ENCODE assay signal across 8 mouse cellular contexts in genomic region chr14:20607396-20608126, GRCm38 (mm10). TPM values are rescaled to one million over a fixed set of nuclear protein-coding genes. Genes with fewer than 3 reads are reported as not detected.
DNase-seq lines count a peak whose midpoint lies in the region; ATAC-seq and TF ChIP-seq lines count a peak whose summit lies in the region.

No protein-coding gene starts in this region.

- no peaks in the 10 kb centered on the region for H3K36me3 ChIP-seq in stomach, embryonic 16.5 days (ENCODE audit: control insufficient read depth, insufficient read depth, low read length)
- peaks cover 16% of the 10 kb centered on the region for H3K36me3 ChIP-seq in forebrain, embryonic 13.5 days (ENCODE audit: poor library complexity, severe bottlenecking)

- H3K27me3 ChIP-seq in stomach, embryonic 16.5 days (ENCODE audit: control insufficient read depth, insufficient read depth, low read length), result no peaks in the 10 kb centered on the region
- H3K27me3 ChIP-seq in forebrain, embryonic 13.5 days, result no peaks in the 10 kb centered on the region
- no peaks in the 10 kb centered on the region for H3K27me3 ChIP-seq in cerebellum, adult 2 months (ENCODE audit: control insufficient read depth, insufficient read depth, low read length)

- DNase-seq in urinary bladder, postnatal 14 days (ENCODE audit: low spot score), result peak; percentile 31
- DNase-seq in urinary bladder, adult 2 months (ENCODE audit: low spot score), result no peak
- peak; percentile 66 for DNase-seq in heart, adult 8-10 months (ENCODE audit: low spot score)
- peak; percentile 56 for DNase-seq in kidney, postnatal 14 days
- DNase-seq in thymus, postnatal 36 days, result no peak
- DNase-seq in cerebellum, adult 2 months, result no peak

- H3K9me3 ChIP-seq in stomach, embryonic 16.5 days (replicated peaks; ENCODE audit: control insufficient read depth, low read length), result no peaks in the 10 kb centered on the region
- H3K9me3 ChIP-seq in forebrain, embryonic 13.5 days (replicated peaks), result no peaks in the 10 kb centered on the region

- no peak overlapping the region for H3K4me3 ChIP-seq in stomach, embryonic 16.5 days (replicated peaks; ENCODE audit: low read length)
- H3K4me3 ChIP-seq in forebrain, embryonic 13.5 days, result no peak overlapping the region
- H3K4me3 ChIP-seq in cerebellum, adult 2 months (replicated peaks; ENCODE audit: insufficient read depth, low read depth, low read length), result no peak overlapping the region

- 67% methylated on average over 9 of the region's 9 CpGs for WGBS in stomach, embryonic 16.5 days
- WGBS in forebrain, embryonic 13.5 days, result 88% methylated on average over 9 of the region's 9 CpGs
- 74% methylated on average over 9 of the region's 9 CpGs for WGBS in cerebellum, adult 2 months

- no peak overlapping the region for H3K9ac ChIP-seq in stomach, embryonic 16.5 days (ENCODE audit: low read length)
- no peak overlapping the region for H3K9ac ChIP-seq in forebrain, embryonic 13.5 days

- no peak for ATAC-seq in stomach, embryonic 16.5 days (ENCODE audit: insufficient read depth, low FRiP score)
- no peak for ATAC-seq in forebrain, embryonic 13.5 days

- 0 out of 2 replicates have a peak, but pooled peaks cover 3% of the 10 kb centered on the region for H3K4me1 ChIP-seq in stomach, embryonic 16.5 days (ENCODE audit: control insufficient read depth, insufficient read depth, low read length)
- H3K4me1 ChIP-seq in forebrain, embryonic 13.5 days, result no peaks in the 10 kb centered on the region
- no peaks in the 10 kb centered on the region for H3K4me1 ChIP-seq in cerebellum, adult 2 months (ENCODE audit: control insufficient read depth, insufficient read depth, low read length)

- no peak for TF ChIP-seq CTCF in cerebellum, adult 2 months (IDR thresholded peaks at IDR 0.05; ENCODE audit: borderline replicate concordance, insufficient read depth, low read depth, low read length)

- H3K4me2 ChIP-seq in stomach, embryonic 16.5 days (ENCODE audit: low read depth, low read length), result no peak overlapping the region
- no peak overlapping the region for H3K4me2 ChIP-seq in forebrain, embryonic 13.5 days

- TF ChIP-seq POLR2A in cerebellum, adult 2 months (IDR thresholded peaks at IDR 0.05; ENCODE audit: borderline replicate concordance, insufficient read depth, low read length), result no peak

- peak overlapping the region; percentile 48; the same call in 1 of the 2 replicates for H3K27ac ChIP-seq in stomach, embryonic 16.5 days (ENCODE audit: low read length)
- no peak overlapping the region for H3K27ac ChIP-seq in forebrain, embryonic 13.5 days
- no peak overlapping the region for H3K27ac ChIP-seq in cerebellum, adult 2 months (ENCODE audit: insufficient read depth, low read length)

RNA-seq across cellular contexts. Expression of gene Usp54, which starts 33.3 kb away (rescaled TPM):
- 16.0 and 16.9 TPM in 2 replicates for polyA plus RNA-seq in urinary bladder, adult 2 months (2012; rRNA removed)
- 10 to 100 TPM; 11.3 to 26.0 (median 18.6) TPM for total RNA-seq in heart, adult 8-10 months (2022)
- polyA plus RNA-seq in stomach, embryonic 16.5 days (2015; fragmentation: Nextera tagmentation; extraction: Ambion mirVana), result 6.4 and 7.4 TPM in 2 replicates
- 8.1 and 10.1 TPM in 2 replicates for polyA plus RNA-seq in forebrain, embryonic 13.5 days (2015; fragmentation: Nextera tagmentation; extraction: Ambion mirVana)
- polyA plus RNA-seq in cerebellum, adult 2 months (2012; rRNA removed), result 60.6 and 63.1 TPM in 2 replicates

RNA-seq across cellular contexts. Expression of gene Myoz1, which starts 48.8 kb away (rescaled TPM):
- 0.08 and 0.12 TPM in 2 replicates for polyA plus RNA-seq in urinary bladder, adult 2 months (2012; rRNA removed)
- total RNA-seq in heart, adult 8-10 months (2022), result 1 to 10 TPM; 1.1 to 1.6 (median 1.4) TPM
- 1.4 and 29.8 TPM in 2 replicates for polyA plus RNA-seq in stomach, embryonic 16.5 days (2015; fragmentation: Nextera tagmentation; extraction: Ambion mirVana)
- polyA plus RNA-seq in forebrain, embryonic 13.5 days (2015; fragmentation: Nextera tagmentation; extraction: Ambion mirVana), result not detected in 2 replicates
- not detected in 2 replicates for polyA plus RNA-seq in cerebellum, adult 2 months (2012; rRNA removed)

Comparison
In these comparisons a context has a peak if more than half of its experiments do, and no peak if none do; other contexts are left out.
1. DNase-seq: peak in urinary bladder, postnatal 14 days (single experiment), heart, adult 8-10 months (single experiment) and kidney, postnatal 14 days (single experiment); none in urinary bladder, adult 2 months (single experiment), thymus, postnatal 36 days (0 of 2) and cerebellum, adult 2 months (0 of 2).